Mouse (Mus musculus) forebrain, embryonic 12.5 days (tissue): ENCODE data around the gene Tchp. TPM values are rescaled to one million over a fixed set of nuclear protein-coding genes. Genes with fewer than 3 reads are reported as not detected.

Experiments
- ATAC-seq: fragments of 200-750 bp; cut with Nextera tagmentation; 2 replicates; pipeline ENCODE4 v1.8.0; 2017; ENCODE audit warnings: moderate TSS enrichment; ENCODE audit not compliant: low FRiP score
- H3K27ac ChIP-seq: fragments of 300-500 bp; sonication (generic); 2 replicates; pipeline ENCODE4 v1.5.1; 2016; ENCODE audit warnings: mild to moderate bottlenecking
- H3K27me3 ChIP-seq: fragments of 300-500 bp; sonication (generic); 2 replicates; pipeline ENCODE4 v1.6.1; 2016; ENCODE audit warnings: mild to moderate bottlenecking
- H3K36me3 ChIP-seq: fragments of 300-500 bp; sonication (generic); replicated peaks from 2 replicates; pipeline ENCODE4 v1.6.1; 2016; ENCODE audit warnings: mild to moderate bottlenecking
- H3K4me1 ChIP-seq: fragments of 300-500 bp; sonication (generic); 2 replicates; pipeline ENCODE4 v1.6.1; 2016
- H3K4me2 ChIP-seq: fragments of 300-500 bp; sonication (generic); 2 replicates; pipeline ENCODE4 v1.6.1; 2016; ENCODE audit warnings: mild to moderate bottlenecking, moderate library complexity
- H3K4me3 ChIP-seq: fragments of 300-500 bp; sonication (generic); replicated peaks from 2 replicates; pipeline ENCODE4 v1.5.1; 2016; ENCODE audit warnings: mild to moderate bottlenecking
- H3K9ac ChIP-seq: fragments of 300-500 bp; sonication (generic); 2 replicates; pipeline ENCODE4 v1.6.1; 2016; ENCODE audit warnings: mild to moderate bottlenecking
- H3K9me3 ChIP-seq: fragments of 300-500 bp; sonication (generic); 2 replicates; pipeline ENCODE4 v1.6.1; 2016
- WGBS: fragments of 180-500 bp; shearing (Covaris S2); methylation state at CpG from one replicate; pipeline ENCODE4 v1.1.7; 2016; 5-methylcytosine and 5-hydroxymethylcytosine counted together
- polyA plus RNA-seq: library from polyadenylated mRNA; unstranded; fragments of >200 nt; fragmentation: Nextera tagmentation; extraction: Ambion mirVana; gene quantifications from 2 replicates; pipeline ENCODE4 v1.2.1, GENCODE M21; 2016

The Tchp gene
- polyA plus RNA-seq, result 24.6 and 27.0 TPM in 2 replicates

- H3K4me2 ChIP-seq, result peak within 1 kb of the TSS; percentile 71
- H3K36me3 ChIP-seq, result peaks cover 31% of the 10 kb centered on the region
- ATAC-seq, result peak; percentile 83
- no peaks in the 10 kb centered on the region for H3K9me3 ChIP-seq
- no peak within 1 kb of the TSS for H3K27ac ChIP-seq
- peaks cover 3% of the 10 kb centered on the region; the same call in 1 of the 2 replicates for H3K27me3 ChIP-seq
- 4% methylated on average over 49 of the region's 49 CpGs for WGBS
- H3K9ac ChIP-seq, result peak within 1 kb of the TSS; percentile 79
- H3K4me1 ChIP-seq, result peaks cover 12% of the 10 kb centered on the region
- peak within 1 kb of the TSS; percentile 74 for H3K4me3 ChIP-seq
Measured at GRCm38 (mm10) chr5:114707265-114708068, at the start of gene Tchp. Gene Tchp (plus strand): TSS chr5:114707760.

DNA sequence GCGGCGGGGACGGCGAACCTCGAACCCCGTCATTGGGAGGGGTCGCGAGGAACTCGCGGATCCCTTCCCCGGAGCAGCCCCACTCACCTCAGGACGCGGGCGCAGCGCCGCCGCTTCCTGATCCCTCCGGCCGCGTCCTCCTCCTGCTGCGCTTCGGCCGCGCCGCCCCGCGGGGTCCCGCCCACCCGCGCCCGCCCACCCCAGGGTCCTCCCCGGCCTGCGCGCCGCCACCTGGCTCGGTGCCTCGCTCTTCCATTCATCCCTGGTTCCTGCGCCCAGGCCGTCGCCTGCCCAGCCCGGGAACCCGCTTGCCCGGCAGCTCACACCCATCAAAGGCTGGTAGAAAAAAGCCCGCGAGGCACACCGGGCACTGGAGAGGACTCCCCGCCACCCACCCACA, 49.3 kb upstream of the Tchp start, which contains the start of gene Trpv4:
Gene Trpv4, minus strand, starts transcription at position 167 of the 400 bp plus-strand sequence.
- ATAC-seq, result 0 out of 2 replicates have a peak, but pooled peaks have one; percentile 27
- H3K27me3 ChIP-seq, result peaks cover 63% of the 10 kb centered on the region
- under 1% methylated on average over 27 of the region's 47 CpGs for WGBS

GRCm38 (mm10) chr5:114661029-114661428, 46.5 kb upstream of the Tchp start:
- Histone ChIP-seq H3K36me3 (no peaks in the 10 kb centered on the region), H3K27ac (no peak overlapping the region), H3K27me3 (peaks cover 52% of the 10 kb centered on the region), H3K4me1 (peaks cover 18% of the 10 kb centered on the region), H3K4me3 (no peak overlapping the region), H3K4me2 (no peak overlapping the region), H3K9ac (no peak overlapping the region), H3K9me3 (no peaks in the 10 kb centered on the region)
- 82% methylated on average over 6 of the region's 6 CpGs for WGBS
- ATAC-seq, result no peak

More for the DNA sequence above, 49.3 kb upstream of the Tchp start, which contains the start of gene Trpv4:
- no peaks in the 10 kb centered on the region for H3K9me3 ChIP-seq
- peak within 1 kb of the TSS; percentile 46 for H3K4me3 ChIP-seq
- H3K36me3 ChIP-seq, result no peaks in the 10 kb centered on the region
- peaks cover 11% of the 10 kb centered on the region for H3K4me1 ChIP-seq
- peak within 1 kb of the TSS; percentile 47 for H3K9ac ChIP-seq
- H3K27ac ChIP-seq, result no peak within 1 kb of the TSS
- peak within 1 kb of the TSS; percentile 73 for H3K4me2 ChIP-seq

GRCm38 (mm10) chr5:114664139-114664538, 43.4 kb upstream of the Tchp start:
- H3K27me3 ChIP-seq, result peaks cover 31% of the 10 kb centered on the region
- no peaks in the 10 kb centered on the region for H3K9me3 ChIP-seq
- no peak overlapping the region for H3K4me3 ChIP-seq
- no peaks in the 10 kb centered on the region for H3K36me3 ChIP-seq
- no peak for ATAC-seq
- H3K9ac ChIP-seq, result no peak overlapping the region
- H3K27ac ChIP-seq, result no peak overlapping the region
- peaks cover 16% of the 10 kb centered on the region; the same call in 1 of the 2 replicates for H3K4me1 ChIP-seq
- H3K4me2 ChIP-seq, result no peak overlapping the region
- WGBS, result 84% methylated on average over 4 of the region's 4 CpGs

DNA sequence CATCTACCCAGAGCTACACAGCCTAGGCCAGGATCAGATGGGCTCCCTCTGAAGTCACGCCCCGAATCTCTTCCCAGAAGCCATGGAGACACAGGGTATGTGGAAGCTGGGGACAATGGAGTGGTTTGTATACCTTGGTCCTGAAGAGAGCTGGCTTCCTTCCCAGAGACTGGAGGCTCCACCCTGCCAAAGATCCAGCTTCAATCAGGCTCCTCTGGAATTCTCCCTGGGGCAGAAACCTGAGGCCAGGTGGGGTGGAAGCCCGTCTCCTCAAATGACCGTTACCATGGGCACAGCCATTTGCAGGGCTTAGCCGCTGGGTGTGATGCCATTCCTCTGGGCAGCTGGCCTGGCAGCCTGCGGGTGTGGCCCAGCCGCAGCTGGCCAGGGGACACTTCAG, 42.8 kb upstream of the Tchp start:
- H3K27me3 ChIP-seq, result peaks cover 25% of the 10 kb centered on the region
- H3K27ac ChIP-seq, result 0 out of 2 replicates have a peak overlapping the region, but pooled peaks have one; percentile 19
- peaks cover 17% of the 10 kb centered on the region; the same call in 1 of the 2 replicates for H3K4me1 ChIP-seq
- no peaks in the 10 kb centered on the region for H3K36me3 ChIP-seq
- no peak for ATAC-seq
- WGBS, result 69% methylated on average over 7 of the region's 7 CpGs
- no peak overlapping the region for H3K4me3 ChIP-seq
- no peak overlapping the region for H3K4me2 ChIP-seq
- no peak overlapping the region; the same call in 1 of the 2 replicates for H3K9ac ChIP-seq
- H3K9me3 ChIP-seq, result no peaks in the 10 kb centered on the region

GRCm38 (mm10) chr5:114666659-114667058, 40.9 kb upstream of the Tchp start:
- 68% methylated on average over 1 of the region's 1 CpGs for WGBS
- no peak for ATAC-seq
- Histone ChIP-seq H3K27ac (no peak overlapping the region), H3K4me2 (no peak overlapping the region), H3K9me3 (no peaks in the 10 kb centered on the region), H3K4me3 (no peak overlapping the region), H3K4me1 (peaks cover 25% of the 10 kb centered on the region; the same call in 1 of the 2 replicates), H3K36me3 (no peaks in the 10 kb centered on the region), H3K9ac (no peak overlapping the region), H3K27me3 (peaks cover 11% of the 10 kb centered on the region)

- Histone ChIP-seq H3K9me3 (no peaks in the 10 kb centered on the region), H3K9ac (peak overlapping the region; percentile 33; the same call in 1 of the 2 replicates), H3K4me1 (peaks cover 25% of the 10 kb centered on the region; the same call in 1 of the 2 replicates), H3K4me3 (peak overlapping the region; percentile 29), H3K36me3 (no peaks in the 10 kb centered on the region), H3K4me2 (peak overlapping the region; percentile 54), H3K27me3 (peaks cover 11% of the 10 kb centered on the region; the same call in 1 of the 2 replicates), H3K27ac (peak overlapping the region; percentile 48)
- ATAC-seq, result peak; percentile 92
- 4% methylated on average over 36 of the region's 36 CpGs for WGBS
Measured at GRCm38 (mm10) chr5:114667228-114667856, 40.2 kb upstream of the Tchp start.

DNA sequence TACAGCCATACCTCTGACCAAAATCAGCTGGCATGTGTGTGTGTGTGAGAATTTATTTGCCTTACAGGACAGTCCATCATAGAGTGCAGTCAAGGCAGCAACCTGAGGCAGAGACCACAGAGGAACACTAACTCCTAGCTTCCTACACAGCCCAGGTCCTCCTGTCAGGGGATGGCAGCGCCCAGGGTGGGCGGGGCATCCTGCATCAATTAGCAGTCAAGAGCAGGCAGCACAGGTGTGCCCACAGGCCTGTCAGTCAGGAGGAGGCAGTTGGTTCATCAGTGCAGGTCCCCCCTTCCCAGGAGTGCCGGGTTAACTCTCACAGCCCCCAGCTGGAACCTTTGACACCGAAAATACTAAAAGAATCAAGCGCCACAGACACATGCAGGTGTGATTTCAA, 38.5 kb upstream of the Tchp start:
- peaks cover 11% of the 10 kb centered on the region; the same call in 1 of the 2 replicates for H3K27me3 ChIP-seq
- no peaks in the 10 kb centered on the region for H3K9me3 ChIP-seq
- H3K36me3 ChIP-seq, result peaks cover 13% of the 10 kb centered on the region
- no peak overlapping the region for H3K27ac ChIP-seq
- 84% methylated on average over 5 of the region's 5 CpGs for WGBS
- H3K4me3 ChIP-seq, result no peak overlapping the region
- H3K9ac ChIP-seq, result no peak overlapping the region
- ATAC-seq, result no peak
- no peak overlapping the region for H3K4me2 ChIP-seq
- peaks cover 25% of the 10 kb centered on the region; the same call in 1 of the 2 replicates for H3K4me1 ChIP-seq

DNA sequence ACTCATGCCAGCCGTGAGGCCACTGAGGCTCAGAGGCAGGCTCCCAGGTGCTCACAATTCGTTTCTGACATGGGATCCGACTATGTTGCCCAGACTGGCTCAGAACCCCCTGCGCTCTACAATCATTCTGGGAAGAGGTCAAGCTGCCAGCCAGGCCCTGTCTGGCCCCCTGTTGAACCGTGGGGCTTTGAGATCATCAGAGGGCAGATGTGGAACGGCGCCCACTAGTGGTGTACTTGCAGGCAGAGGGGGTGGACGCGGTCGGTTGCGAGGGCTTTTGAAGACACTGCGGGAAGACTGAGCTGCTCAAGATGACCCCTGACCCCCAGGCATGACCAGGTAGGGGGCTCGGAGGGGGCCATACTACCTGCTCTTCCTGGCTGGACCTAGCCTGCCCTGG, 34.4 kb upstream of the Tchp start:
- Histone ChIP-seq H3K9ac (no peak overlapping the region), H3K36me3 (peaks cover 39% of the 10 kb centered on the region), H3K4me1 (peaks cover 9% of the 10 kb centered on the region; the same call in 1 of the 2 replicates), H3K27me3 (peaks cover 8% of the 10 kb centered on the region; the same call in 1 of the 2 replicates), H3K27ac (no peak overlapping the region), H3K4me2 (no peak overlapping the region), H3K4me3 (no peak overlapping the region), H3K9me3 (no peaks in the 10 kb centered on the region)
- ATAC-seq, result no peak
- 88% methylated on average over 13 of the region's 13 CpGs for WGBS

- Histone ChIP-seq H3K4me2 (no peak overlapping the region), H3K27ac (no peak overlapping the region), H3K4me3 (no peak overlapping the region), H3K36me3 (peaks cover 39% of the 10 kb centered on the region), H3K27me3 (no peaks in the 10 kb centered on the region), H3K9ac (no peak overlapping the region), H3K9me3 (no peaks in the 10 kb centered on the region), H3K4me1 (peaks cover 12% of the 10 kb centered on the region)
- no peak for ATAC-seq
- WGBS, result 93% methylated on average over 8 of the region's 8 CpGs
Measured at GRCm38 (mm10) chr5:114674594-114674993, 33.0 kb upstream of the Tchp start.

DNA sequence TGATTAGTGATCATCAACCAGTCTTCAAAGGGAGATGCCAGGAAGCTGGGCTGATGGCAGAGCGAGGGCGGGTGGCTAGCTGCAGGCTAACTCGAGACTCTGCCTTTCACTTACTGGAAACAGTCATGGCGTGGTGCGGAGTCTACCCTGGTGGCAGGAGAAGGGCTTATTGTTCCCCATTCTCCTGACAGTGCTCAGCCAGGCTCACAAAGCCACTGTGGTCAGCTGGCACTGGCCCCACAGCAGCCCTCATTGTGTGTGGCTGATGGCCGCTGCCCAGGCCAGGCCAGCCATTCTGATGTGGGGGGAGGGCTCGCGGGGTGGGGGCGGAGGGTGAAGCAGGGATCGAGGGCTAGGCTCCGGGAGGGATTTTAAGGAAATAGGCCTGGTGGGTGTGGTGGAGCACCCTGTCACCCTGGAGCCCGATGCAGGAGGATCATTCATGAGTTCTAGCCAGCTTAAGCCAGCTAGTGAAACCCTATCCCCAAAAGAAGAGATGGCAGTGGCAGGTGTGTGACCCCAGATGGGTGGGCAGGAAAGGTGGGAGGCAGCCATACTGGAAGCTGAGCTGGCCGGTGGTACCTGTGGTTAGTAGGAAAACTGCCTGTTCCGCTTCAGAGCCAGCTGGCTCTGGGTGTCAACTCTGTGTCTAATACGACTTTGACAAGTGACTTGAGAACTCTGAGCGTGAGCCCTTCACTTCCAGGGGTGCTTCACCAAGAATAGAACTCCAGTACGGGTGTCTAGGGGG, 27.5 kb upstream of the Tchp start:
- Histone ChIP-seq H3K4me2 (no peak overlapping the region), H3K9me3 (no peaks in the 10 kb centered on the region), H3K27me3 (no peaks in the 10 kb centered on the region), H3K36me3 (peaks cover 18% of the 10 kb centered on the region), H3K4me3 (no peak overlapping the region), H3K9ac (peak overlapping the region; percentile 43; the same call in 1 of the 2 replicates), H3K27ac (no peak overlapping the region), H3K4me1 (peaks cover 12% of the 10 kb centered on the region)
- WGBS, result 63% methylated on average over 17 of the region's 17 CpGs
- no peak for ATAC-seq
